Mouse (Mus musculus): Measurements from ENCODE around the gene Gm21885.

GRCm38 (mm10) chr11:94255733-94256132 is 25.9 kb upstream of the Gm21885 start:
- no peak for TF ChIP-seq EP300 (IDR thresholded peaks at IDR 0.05; ENCODE audit: low read depth)
- no peak for TF ChIP-seq CTCF (IDR thresholded peaks at IDR 0.05; ENCODE audit: low read depth)
